12 mouse cellular contexts compared by ENCODE assay signal in the genomic region with DNA sequence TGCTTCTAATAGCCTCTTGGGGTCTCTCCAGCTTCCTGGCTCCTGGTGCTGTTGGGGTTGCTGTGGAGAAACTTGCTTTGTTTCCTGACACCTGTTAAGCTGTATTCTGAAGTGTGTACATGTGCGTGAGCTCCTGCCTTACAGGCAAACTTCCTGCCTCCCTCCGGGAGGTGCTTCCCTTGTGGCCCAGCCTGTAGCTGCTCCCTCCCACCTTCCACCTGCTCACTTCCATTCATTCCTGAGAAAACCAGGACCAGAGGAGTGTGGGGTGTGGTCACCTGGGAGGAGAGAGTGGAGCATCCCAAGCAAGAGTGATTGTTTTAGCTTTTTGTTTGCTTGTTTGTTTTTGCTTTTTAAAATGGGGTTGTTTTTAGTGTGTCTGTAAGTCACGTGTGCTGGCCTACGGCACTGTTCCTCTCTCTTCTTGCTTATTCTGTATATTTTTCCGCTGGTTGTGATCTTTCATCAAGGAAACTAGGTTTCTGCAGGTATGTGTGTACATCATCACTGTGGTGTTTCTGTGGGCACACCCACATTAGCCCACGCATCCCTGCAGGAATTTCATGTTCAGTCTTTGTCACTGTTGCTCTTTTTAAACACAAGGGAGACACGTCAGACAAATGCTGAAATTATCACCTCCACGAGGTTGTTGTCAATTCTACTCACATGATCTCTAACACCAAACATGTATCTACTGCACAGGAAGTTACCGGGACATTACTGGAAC. TPM values are rescaled to one million over a fixed set of nuclear protein-coding genes. Genes with fewer than 3 reads are reported as not detected.
A peak's percentile ranks its signal among the peaks of the same experiment; 100 is the strongest.
DNase-seq lines count a peak whose midpoint lies in the region; ATAC-seq and TF ChIP-seq lines count a peak whose summit lies in the region.
"Had no signal": no experiment of that assay in that cellular context is flagged by ENCODE, and none has a peak within 500 bp of the region (broad histone marks: within the 10 kb centered on the region; RNA-seq: fewer than 3 reads in every experiment).

No protein-coding gene starts in this region.

- ATAC-seq in forebrain, embryonic 13.5 days = no peak
- no peak for ATAC-seq in forebrain, embryonic 16.5 days
- no peak for ATAC-seq in neural tube, embryonic 13.5 days (ENCODE audit: low read depth)

- no peak for TF ChIP-seq CTCF in left cerebral cortex, adult 2 months (IDR thresholded peaks at IDR 0.05)

- intact Hi-C loops in left cerebral cortex, adult 2 months (cut with DNase I) = loop anchor here (5.0 to 10.0 kb wide), 5 partner anchors 181 to 856 kb away; no protein-coding TSS in a partner anchor
- intact Hi-C loops in left cerebral cortex, postnatal 10 days (cut with DNase I) = loop anchor here (5.0 to 10.0 kb wide), 3 partner anchors 301 to 859 kb away; no protein-coding TSS in a partner anchor

- H3K9ac ChIP-seq in forebrain, embryonic 13.5 days = peak overlapping the region; percentile 64
- H3K9ac ChIP-seq in forebrain, embryonic 16.5 days (replicated peaks; ENCODE audit: low read depth, low read length) = no peak overlapping the region
- H3K9ac ChIP-seq in neural tube, embryonic 13.5 days = peak overlapping the region; percentile 79
- H3K9ac ChIP-seq: embryonic facial prominence, embryonic 15.5 days; limb, embryonic 15.5 days had no signal

- peak overlapping the region; percentile 37 for H3K4me3 ChIP-seq in forebrain, embryonic 13.5 days
- no peak overlapping the region for H3K4me3 ChIP-seq in forebrain, embryonic 10.5 days
- peak overlapping the region; percentile 66 for H3K4me3 ChIP-seq in left cerebral cortex, adult 2 months
- peak overlapping the region; percentile 50 for H3K4me3 ChIP-seq in forebrain, embryonic 16.5 days (replicated peaks; ENCODE audit: low read length)
- H3K4me3 ChIP-seq in neural tube, embryonic 13.5 days = peak overlapping the region; percentile 43
- H3K4me3 ChIP-seq: embryonic facial prominence, embryonic 15.5 days; limb, embryonic 15.5 days had no signal

- no peak overlapping the region for H3K27ac ChIP-seq in forebrain, embryonic 13.5 days
- no peak overlapping the region for H3K27ac ChIP-seq in forebrain, embryonic 10.5 days
- peak overlapping the region; percentile 26; the same call in 1 of the 2 replicates for H3K27ac ChIP-seq in left cerebral cortex, adult 2 months
- H3K27ac ChIP-seq in forebrain, embryonic 16.5 days (ENCODE audit: low read length) = no peak overlapping the region
- no peak overlapping the region for H3K27ac ChIP-seq in neural tube, embryonic 13.5 days (replicated peaks)
- H3K27ac ChIP-seq: embryonic facial prominence, embryonic 15.5 days; limb, embryonic 15.5 days had no signal

- H3K36me3 ChIP-seq in forebrain, embryonic 13.5 days (ENCODE audit: poor library complexity, severe bottlenecking) = no peaks in the 10 kb centered on the region; the same call in 1 of the 2 replicates
- no peaks in the 10 kb centered on the region for H3K36me3 ChIP-seq in forebrain, embryonic 10.5 days (replicated peaks)
- H3K36me3 ChIP-seq in forebrain, embryonic 16.5 days (ENCODE audit: control insufficient read depth, insufficient read depth) = no peaks in the 10 kb centered on the region
- H3K36me3 ChIP-seq in neural tube, embryonic 13.5 days = 0 out of 2 replicates have a peak, but pooled peaks cover 4% of the 10 kb centered on the region
- H3K36me3 ChIP-seq: embryonic facial prominence, embryonic 15.5 days; limb, embryonic 15.5 days had no signal

- 70% methylated on average over 9 of the region's 9 CpGs for WGBS in forebrain, embryonic 13.5 days
- WGBS in forebrain, embryonic 10.5 days = 75% methylated on average over 9 of the region's 9 CpGs
- 61% methylated on average over 9 of the region's 9 CpGs for WGBS in forebrain, embryonic 16.5 days
- 80% methylated on average over 9 of the region's 9 CpGs for WGBS in neural tube, embryonic 13.5 days

- peaks cover 6% of the 10 kb centered on the region; the same call in 1 of the 2 replicates for H3K27me3 ChIP-seq in forebrain, embryonic 13.5 days
- H3K27me3 ChIP-seq in forebrain, embryonic 10.5 days (ENCODE audit: poor library complexity, severe bottlenecking) = peaks cover 45% of the 10 kb centered on the region
- H3K27me3 ChIP-seq in forebrain, embryonic 16.5 days (replicated peaks; ENCODE audit: control insufficient read depth, insufficient read depth, low read length) = no peaks in the 10 kb centered on the region
- H3K27me3 ChIP-seq in neural tube, embryonic 13.5 days = no peaks in the 10 kb centered on the region

- DNase-seq in forebrain, embryonic 10.5 days (ENCODE audit: extremely low spot score, low spot score) = no peak
- no peak for DNase-seq in left cerebral cortex, adult 2 months (ENCODE audit: extremely low spot score in 1 of 2, low spot score in 2 of 2)
- no peak for DNase-seq in left cerebral cortex, postnatal 10 days (ENCODE audit: extremely low spot score in 1 of 2, low spot score in 2 of 2)
- no peak for DNase-seq in lung, postnatal 14 days
- no peak for DNase-seq in spleen, postnatal 4 days (ENCODE audit: low spot score in 2 of 2)
- DNase-seq: cerebellum, adult 8-10 months had no signal

- H3K9me3 ChIP-seq in forebrain, embryonic 13.5 days (replicated peaks) = no peaks in the 10 kb centered on the region
- H3K9me3 ChIP-seq in forebrain, embryonic 10.5 days = no peaks in the 10 kb centered on the region
- no peaks in the 10 kb centered on the region for H3K9me3 ChIP-seq in forebrain, embryonic 16.5 days (ENCODE audit: control insufficient read depth, low read length)
- H3K9me3 ChIP-seq in neural tube, embryonic 13.5 days = no peaks in the 10 kb centered on the region
- H3K9me3 ChIP-seq: embryonic facial prominence, embryonic 15.5 days; limb, embryonic 15.5 days had no signal

- peaks cover 9% of the 10 kb centered on the region for H3K4me1 ChIP-seq in forebrain, embryonic 13.5 days
- peaks cover 31% of the 10 kb centered on the region for H3K4me1 ChIP-seq in forebrain, embryonic 10.5 days
- peaks cover 10% of the 10 kb centered on the region; the same call in 1 of the 2 replicates for H3K4me1 ChIP-seq in forebrain, embryonic 16.5 days (replicated peaks; ENCODE audit: control insufficient read depth, insufficient read depth, low read length)
- peaks cover 34% of the 10 kb centered on the region for H3K4me1 ChIP-seq in neural tube, embryonic 13.5 days (replicated peaks)
- H3K4me1 ChIP-seq: limb, embryonic 15.5 days had no signal

- peak overlapping the region; percentile 62 for H3K4me2 ChIP-seq in forebrain, embryonic 13.5 days
- peak overlapping the region; percentile 57 for H3K4me2 ChIP-seq in forebrain, embryonic 16.5 days (ENCODE audit: low read length)
- H3K4me2 ChIP-seq in neural tube, embryonic 13.5 days = peak overlapping the region; percentile 59
- H3K4me2 ChIP-seq: embryonic facial prominence, embryonic 15.5 days; limb, embryonic 15.5 days had no signal

RNA-seq across cellular contexts. Expression of a gene that starts 2.4 kb away (rescaled TPM):
- polyA plus RNA-seq in forebrain, embryonic 13.5 days (2015; fragmentation: Nextera tagmentation; extraction: Ambion mirVana) = 20.8 and 24.2 TPM in 2 replicates
- 0.15 and 0.33 TPM in 2 replicates for polyA plus RNA-seq in forebrain, embryonic 10.5 days (2016; fragmentation: Nextera tagmentation; extraction: Ambion mirVana)
- 100 to 1,000 TPM; 225 to 245 TPM for total RNA-seq in left cerebral cortex, adult 2 months (2021)
- 100 to 1,000 TPM; 219 to 226 TPM for total RNA-seq in left cerebral cortex, postnatal 10 days (2021)
- 60.5 and 75.1 TPM in 2 replicates for polyA plus RNA-seq in forebrain, embryonic 16.5 days (2015; fragmentation: Nextera tagmentation; extraction: Ambion mirVana)
- polyA plus RNA-seq in neural tube, embryonic 13.5 days (2015; fragmentation: Nextera tagmentation; extraction: Ambion mirVana) = 23.3 and 28.1 TPM in 2 replicates
- total RNA-seq: hematopoietic stem cell, adult 5-6 weeks had no signal

Comparison
In these comparisons a context has a peak if more than half of its experiments do, and no peak if none do; other contexts are left out.
1. RNA of a gene that starts 2.4 kb away (polyA plus RNA-seq): 60.5 to 75.1 TPM in forebrain, embryonic 16.5 days, 23.3 to 28.1 TPM in neural tube, embryonic 13.5 days and 20.8 to 24.2 TPM in forebrain, embryonic 13.5 days; 0.15 to 0.33 TPM in forebrain, embryonic 10.5 days; every median in the first group is over 10 times any median in the second.
2. Peak in every context shown above with its lines, with median percentiles within 50 percentile points of each other: H3K4me2 ChIP-seq.